Mouse (Mus musculus) adrenal gland, postnatal 4 days (tissue): ENCODE measurements around the gene Ndufa10. TPM values are rescaled to one million over a fixed set of nuclear protein-coding genes. Genes with fewer than 3 reads are reported as not detected.
A peak's percentile ranks its signal among the peaks of the same experiment; 100 is the strongest.

Source experiments
- DNase-seq, 2 experiments: peaks; one replicate each; pipeline ENCODE4 v3.0.0; 2021 to 2022; ENCODE audit warnings: low spot score in 2 of 2, mixed read lengths in 2 of 2
- microRNA-seq: library from miRNA; unstranded; fragments of <30 nt; microRNA quantifications from one replicate; pipeline ENCODE4 v1.2.0, GENCODE M21; 2021
- total RNA-seq, 2 experiments: library from RNA; stranded (reverse); gene quantifications; 2 replicates each; pipeline ENCODE4 v1.2.3; 2021

Ndufa10 gene
- total RNA-seq, 2 experiments from 2014 or later: 250 to 282 TPM

- DNase-seq: no peak
Measured at GRCm38 (mm10) chr1:92432791-92433190, 40.9 kb downstream of the Ndufa10 start.

GRCm38 (mm10) chr1:92432098-92432497 is 41.6 kb downstream of the Ndufa10 start:
- no peak for DNase-seq

GRCm38 (mm10) chr1:92431420-92431819 is 42.2 kb downstream of the Ndufa10 start:
- no peak for DNase-seq

GRCm38 (mm10) chr1:92430991-92431390 is 42.7 kb downstream of the Ndufa10 start:
- no peak for DNase-seq

GRCm38 (mm10) chr1:92424714-92425113 is 48.9 kb downstream of the Ndufa10 start:
- no peak for DNase-seq

GRCm38 (mm10) chr1:92405131-92405530 is 68.5 kb downstream of the Ndufa10 start:
- no peak for DNase-seq

- DNase-seq: no peak
Measured at GRCm38 (mm10) chr1:92400556-92400955, 73.1 kb downstream of the Ndufa10 start.

GRCm38 (mm10) chr1:92398601-92399000 is 75.1 kb downstream of the Ndufa10 start:
- DNase-seq: no peak

GRCm38 (mm10) chr1:92397511-92398051 is 76.1 kb downstream of the Ndufa10 start:
- no peak for DNase-seq

GRCm38 (mm10) chr1:92394279-92394678 is 79.4 kb downstream of the Ndufa10 start:
- no peak for DNase-seq

- DNase-seq: no peak
Measured at GRCm38 (mm10) chr1:92393166-92393565, 80.5 kb downstream of the Ndufa10 start.

Small RNAs within 50 kb of the gene (microRNA-seq; reads per million reads assigned to microRNA genes)
- gene Mir6900: 3.2 reads per million, percentile 8 among the genes with 10 or more reads in this experiment

Other genes with a start within 250 kb of the Ndufa10 start
- gene Olfr1416, start 11.3 kb upstream of the Ndufa10 start, total RNA-seq: not detected
- not detected for gene Olfr1415, start 22.2 kb upstream of the Ndufa10 start, total RNA-seq
- under 1 TPM in 1 of 2 experiments, not detected in 1; 0.08 TPM for gene Olfr1414, start 44.8 kb upstream of the Ndufa10 start, total RNA-seq
- gene Olfr1413, start 97.5 kb upstream of the Ndufa10 start, total RNA-seq: not detected
- not detected for gene Olfr1412, start 111.9 kb upstream of the Ndufa10 start, total RNA-seq
- not detected for gene Olfr1411, start 120.6 kb upstream of the Ndufa10 start, total RNA-seq
- not detected for gene Olfr1410, start 131.9 kb upstream of the Ndufa10 start, total RNA-seq
- not detected for gene Olfr12, start 143.9 kb upstream of the Ndufa10 start, total RNA-seq
- 100 to 1,000 TPM; 292 to 315 TPM for gene Cops9, start 168.1 kb upstream of the Ndufa10 start, total RNA-seq
- under 1 TPM; 0.34 to 0.59 TPM for gene Otos, start 175.0 kb upstream of the Ndufa10 start, total RNA-seq